Mouse (Mus musculus): ENCODE measurements around the gene Hras.

Hras gene

GRCm38 (mm10) chr7:141214310-141214709 is 20.5 kb upstream of the Hras start:
- no peak for DNase-seq (ENCODE audit: low read depth, low spot score)

DNA sequence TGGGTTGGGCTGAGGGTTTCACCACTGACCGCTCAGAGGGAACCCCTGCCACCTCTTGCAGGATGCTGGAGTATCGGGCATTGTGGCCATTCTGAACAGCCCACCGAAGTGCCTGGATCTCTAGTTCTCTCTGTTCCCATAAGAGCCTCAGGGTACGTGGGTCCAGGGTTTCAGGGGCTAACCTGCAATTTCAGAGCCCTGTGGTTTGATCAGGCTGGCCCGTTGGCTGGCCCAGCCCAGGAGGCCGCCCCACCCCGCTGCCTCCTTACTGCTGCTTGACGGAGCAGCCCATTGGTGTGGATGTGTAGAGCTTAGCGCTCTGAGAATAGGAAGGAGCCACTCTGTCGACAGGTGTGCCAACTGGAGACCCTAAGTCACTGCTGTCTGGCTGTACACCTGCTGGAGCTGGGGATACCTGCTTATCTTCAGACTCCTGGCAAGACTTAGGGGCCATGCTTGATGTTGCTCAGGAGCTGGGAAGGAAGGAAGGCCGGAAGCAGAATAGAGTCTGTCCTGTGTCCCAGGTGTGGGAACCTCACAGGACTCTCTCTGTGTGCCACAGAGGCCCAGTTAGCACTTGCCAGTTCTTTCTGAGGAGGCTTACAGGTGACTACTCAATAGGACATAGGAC is 19.9 kb upstream of the Hras start, which contains the start of gene Lmntd2:
Lmntd2 (minus strand) TSS at position 476 of the 631 bp plus-strand sequence.
- DNase-seq (ENCODE audit: low read depth, low spot score): no peak

GRCm38 (mm10) chr7:141213133-141213532 is 19.3 kb upstream of the Hras start:
- DNase-seq (ENCODE audit: low read depth, low spot score): no peak

- DNase-seq (ENCODE audit: low read depth, low spot score): no peak
Measured at GRCm38 (mm10) chr7:141210606-141211131, 16.9 kb upstream of the Hras start.

- no peak for DNase-seq (ENCODE audit: low read depth, low spot score)
Measured at GRCm38 (mm10) chr7:141210137-141210536, 16.3 kb upstream of the Hras start.

- no peak for DNase-seq (ENCODE audit: low read depth, low spot score)
Measured at GRCm38 (mm10) chr7:141209526-141209925, 15.7 kb upstream of the Hras start.

- DNase-seq (ENCODE audit: low read depth, low spot score): no peak
Measured at GRCm38 (mm10) chr7:141206182-141206937, 12.6 kb upstream of the Hras start.

DNA sequence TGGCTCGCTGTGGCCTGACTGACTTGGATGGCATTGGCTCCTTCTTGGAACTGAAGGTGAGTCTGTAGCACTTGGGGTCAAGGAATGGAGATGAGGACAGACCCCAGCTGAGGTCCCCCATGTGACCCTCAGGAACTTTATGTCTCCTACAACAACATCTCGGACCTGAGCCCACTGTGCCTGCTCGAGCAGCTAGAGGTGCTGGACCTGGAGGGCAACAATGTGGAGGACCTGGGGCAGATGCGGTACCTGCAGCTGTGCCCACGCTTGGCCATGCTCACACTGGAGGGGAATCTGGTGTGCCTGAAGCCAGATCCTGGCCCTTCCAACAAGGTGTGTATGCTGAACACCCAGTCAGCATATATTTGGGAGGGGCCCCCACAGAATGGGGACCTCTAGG is 11.7 kb upstream of the Hras start:
- no peak for DNase-seq (ENCODE audit: low read depth, low spot score)

- no peak for DNase-seq (ENCODE audit: low read depth, low spot score)
Measured at GRCm38 (mm10) chr7:141204546-141204945, 10.7 kb upstream of the Hras start.

- DNase-seq (ENCODE audit: low read depth, low spot score): no peak
Measured at GRCm38 (mm10) chr7:141198121-141198520, 4.3 kb upstream of the Hras start.

- DNase-seq (ENCODE audit: low read depth, low spot score): no peak
Measured at GRCm38 (mm10) chr7:141196619-141197282, 2.9 kb upstream of the Hras start.

DNA sequence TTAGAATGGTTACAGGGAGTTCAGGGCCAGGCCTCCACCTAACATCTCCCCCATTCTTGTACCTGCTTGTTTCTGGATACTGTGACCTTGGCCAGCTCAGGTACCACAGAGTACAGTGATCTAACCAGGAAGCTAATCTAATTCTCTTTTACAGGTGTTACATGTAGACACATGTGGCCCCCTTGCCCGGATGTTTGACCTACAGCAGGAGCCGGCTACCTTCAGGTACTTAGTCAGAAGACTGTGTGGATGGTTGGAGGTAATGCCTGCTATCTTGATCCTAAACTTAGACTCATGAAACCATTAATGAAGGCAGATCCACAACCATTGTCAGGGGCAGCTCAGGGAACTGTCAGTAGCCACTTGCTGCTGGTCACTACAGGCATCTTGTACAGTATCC is 1.9 kb upstream of the Hras start:
- no peak for DNase-seq (ENCODE audit: low read depth, low spot score)

GRCm38 (mm10) chr7:141194830-141195229 is 1.0 kb upstream of the Hras start:
- peak; percentile 90 for DNase-seq (ENCODE audit: low read depth, low spot score)

DNA sequence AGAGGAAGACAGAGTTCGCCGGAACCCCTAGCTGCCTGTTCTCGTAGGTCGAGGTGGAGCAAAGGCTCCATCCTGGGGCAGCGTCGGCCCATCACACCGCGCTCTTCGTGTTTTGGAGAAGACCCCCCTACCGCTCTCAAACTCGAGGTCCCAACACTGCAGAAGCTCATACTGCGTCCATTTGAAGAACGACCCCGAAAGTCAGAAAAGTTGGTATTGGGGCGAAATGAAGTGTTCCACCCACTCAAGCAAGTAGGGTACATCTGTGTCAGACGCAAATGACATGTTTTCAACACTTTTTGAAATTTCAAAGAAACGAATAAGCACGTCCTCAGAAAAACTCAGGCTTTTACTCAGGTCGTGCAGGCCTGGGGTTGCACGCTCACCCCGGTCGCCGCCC is 604 bp upstream of the Hras start:
- no peak for DNase-seq (ENCODE audit: low read depth, low spot score)

GRCm38 (mm10) chr7:141193348-141193856 is 403 bp downstream of the Hras start:
- DNase-seq (ENCODE audit: low read depth, low spot score): peak; percentile 29

GRCm38 (mm10) chr7:141192776-141193347 is 943 bp downstream of the Hras start:
- DNase-seq (ENCODE audit: low read depth, low spot score): no peak

DNA sequence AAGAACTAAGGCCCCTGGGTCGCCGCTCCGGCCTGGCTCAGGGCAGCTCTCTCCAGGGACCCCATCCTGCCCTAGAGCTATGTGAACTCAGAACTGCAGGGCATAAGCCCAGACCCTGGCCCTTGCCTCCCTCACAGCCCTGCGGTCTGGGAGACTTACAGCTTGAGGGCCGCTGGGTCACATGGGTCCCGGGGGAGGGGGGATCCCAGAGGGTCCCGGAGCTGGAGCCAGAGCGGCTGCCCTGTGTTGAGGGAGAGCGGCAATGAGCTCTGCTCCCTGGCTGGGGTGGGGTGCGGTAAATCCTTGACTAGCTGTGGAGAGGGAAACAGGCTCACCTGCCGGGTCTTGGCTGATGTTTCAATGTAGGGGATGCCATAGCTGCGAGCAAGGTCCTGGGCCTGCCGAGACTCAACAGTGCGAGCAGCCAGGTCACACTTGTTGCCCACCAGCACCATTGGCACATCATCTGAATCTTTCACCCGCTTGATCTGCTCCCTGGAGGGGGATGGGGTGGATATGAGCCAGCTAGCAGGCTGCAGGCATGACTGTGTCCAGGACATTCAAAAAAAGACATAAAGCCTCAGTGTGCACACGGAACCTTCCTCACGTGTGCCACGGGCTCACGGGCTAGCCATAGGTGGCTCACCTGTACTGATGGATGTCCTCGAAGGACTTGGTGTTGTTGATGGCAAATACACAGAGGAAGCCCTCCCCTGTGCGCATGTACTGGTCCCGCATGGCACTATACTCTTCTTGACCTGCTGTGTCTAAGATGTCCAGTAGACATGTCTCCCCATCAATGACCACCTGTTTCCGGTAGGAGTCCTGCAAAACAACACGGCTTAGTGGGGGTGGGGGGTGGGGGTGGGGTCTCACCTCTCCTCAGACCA is 1.8 kb downstream of the Hras start:
- DNase-seq (ENCODE audit: low read depth, low spot score): no peak

GRCm38 (mm10) chr7:141191036-141191435 is 2.8 kb downstream of the Hras start:
- no peak for DNase-seq (ENCODE audit: low read depth, low spot score)

- DNase-seq (ENCODE audit: low read depth, low spot score): no peak
Measured at GRCm38 (mm10) chr7:141190220-141190619, 3.6 kb downstream of the Hras start.

DNA sequence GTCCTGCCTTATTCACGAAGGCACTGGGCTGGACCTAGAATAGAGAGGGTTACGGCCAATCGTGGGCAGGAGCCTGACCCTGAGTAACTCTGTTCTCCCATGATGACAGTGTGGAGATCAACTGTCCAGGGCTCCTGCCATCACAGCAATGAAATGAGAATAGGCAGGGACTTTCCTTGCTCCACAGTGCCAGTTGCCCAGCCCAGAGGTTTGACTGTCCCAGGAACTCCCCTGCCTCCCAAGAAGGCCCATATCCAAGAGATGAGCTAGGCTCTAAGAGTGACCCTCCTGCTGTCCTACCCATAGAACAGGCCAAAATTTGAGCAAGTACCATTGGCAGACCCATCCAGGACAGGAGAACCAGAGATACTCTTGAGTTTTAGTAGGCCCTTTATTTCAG is 5.1 kb downstream of the Hras start:
- no peak for DNase-seq (ENCODE audit: low read depth, low spot score)

DNA sequence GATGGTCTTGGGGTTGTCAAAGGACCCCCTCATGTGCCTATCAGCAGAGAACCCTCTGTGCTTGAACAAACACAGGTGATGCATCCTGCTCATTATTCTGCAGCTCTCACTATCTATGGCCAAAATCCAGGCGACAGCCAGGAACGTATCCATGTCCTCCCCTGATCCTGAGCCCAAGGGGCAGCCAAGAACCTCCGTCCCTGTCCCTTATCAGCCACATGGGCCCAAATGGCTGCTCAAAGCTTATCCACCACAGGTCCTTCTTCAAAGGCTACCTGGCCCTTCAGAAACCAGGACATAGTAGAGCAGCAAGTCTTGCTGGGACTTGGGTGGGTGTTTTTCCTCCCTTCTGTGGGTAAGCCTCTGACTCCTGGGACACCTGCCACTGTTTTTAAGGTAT is 5.6 kb downstream of the Hras start:
- DNase-seq (ENCODE audit: low read depth, low spot score): no peak

Measured in 3T3-L1 (cell line).